Mouse (Mus musculus): ENCODE results near the gene Fam222a.
A peak's percentile ranks its signal among the peaks of the same experiment; 100 is the strongest.

Fam222a gene

DNA sequence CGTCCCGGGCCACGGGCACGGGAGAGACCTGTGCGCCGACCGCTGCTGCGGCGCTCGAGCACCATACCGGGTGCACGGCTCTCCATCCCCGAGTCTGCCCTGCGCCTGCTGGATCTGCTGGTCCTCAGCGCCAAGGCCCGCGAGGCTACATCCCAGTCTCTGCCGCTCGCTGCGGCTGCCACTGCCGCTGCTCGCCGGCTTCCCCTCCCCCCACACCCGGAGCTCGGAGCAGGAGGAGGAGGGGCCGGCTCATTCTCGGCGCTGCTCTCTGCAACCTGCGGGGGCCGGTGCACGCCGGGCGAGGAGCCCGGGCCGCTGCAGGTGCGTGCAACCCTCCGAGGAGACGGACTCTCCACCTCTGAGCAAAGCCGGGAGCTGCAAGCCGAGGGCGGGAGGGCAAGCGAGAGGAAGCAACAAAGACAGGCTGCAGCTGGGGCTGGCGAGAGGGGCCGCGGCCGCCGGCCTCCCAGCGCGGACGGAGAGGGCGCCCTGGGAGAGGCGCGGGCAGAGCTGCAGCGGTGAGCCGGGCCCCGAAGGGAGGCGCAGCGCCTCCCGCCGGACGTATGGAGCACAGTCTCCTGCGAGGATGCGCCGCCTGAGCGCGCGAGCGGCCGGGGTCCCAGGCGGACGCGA, at the start of gene Fam222a:
Gene Fam222a, plus strand, starts transcription at position 452 of the 633 bp plus-strand sequence.
- peak; percentile 85 for DNase-seq (ENCODE audit: low spot score)

- DNase-seq (ENCODE audit: low spot score) = no peak
Observed at GRCm38 (mm10) chr5:114528355-114528754, 39.5 kb upstream of the Fam222a start.

DNA sequence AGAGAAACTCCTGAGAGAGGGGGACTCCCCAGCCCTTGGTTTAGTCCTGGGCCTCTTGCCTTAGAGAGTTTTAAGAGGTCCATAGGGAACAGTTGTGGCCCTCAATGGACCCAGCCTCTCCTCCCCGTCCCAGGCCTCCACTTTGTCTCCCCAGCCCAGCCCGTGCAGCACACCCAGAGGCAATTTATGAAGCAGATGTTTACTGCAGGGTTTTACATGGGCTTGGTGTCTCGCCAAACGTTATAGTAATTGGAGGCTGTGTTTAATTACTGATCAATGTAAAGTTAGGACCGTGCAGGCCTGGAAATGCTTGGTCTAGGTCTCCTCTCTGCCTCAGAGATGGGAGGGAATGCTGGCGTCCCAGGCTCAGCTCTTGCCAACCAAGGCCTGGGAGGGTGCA, 37.5 kb upstream of the Fam222a start:
- no peak for DNase-seq (ENCODE audit: low spot score)

DNA sequence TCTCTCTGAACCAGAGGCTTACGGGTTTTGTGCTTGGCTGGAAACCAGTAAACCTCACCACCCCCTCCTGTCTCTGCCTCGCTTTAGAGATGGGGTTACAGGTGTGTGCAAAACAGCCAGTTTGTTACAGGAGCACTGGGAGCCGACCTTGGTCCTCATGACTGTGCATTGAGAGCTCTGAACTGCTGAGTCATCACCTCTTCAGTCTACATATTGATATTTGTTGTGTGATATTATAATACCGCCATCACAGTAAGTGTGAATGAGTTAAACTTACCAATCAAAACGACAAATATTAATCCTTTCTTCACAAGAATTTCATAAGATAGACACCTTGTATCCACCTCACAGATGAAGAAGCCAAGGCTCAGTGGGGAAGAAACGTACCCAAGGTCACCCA, 35.8 kb upstream of the Fam222a start:
- DNase-seq (ENCODE audit: low spot score) = no peak

GRCm38 (mm10) chr5:114537308-114538020, 30.4 kb upstream of the Fam222a start:
- DNase-seq (ENCODE audit: low spot score) = peak; percentile 82

- no peak for DNase-seq (ENCODE audit: low spot score)
Observed at GRCm38 (mm10) chr5:114538021-114538405, 29.8 kb upstream of the Fam222a start.

DNA sequence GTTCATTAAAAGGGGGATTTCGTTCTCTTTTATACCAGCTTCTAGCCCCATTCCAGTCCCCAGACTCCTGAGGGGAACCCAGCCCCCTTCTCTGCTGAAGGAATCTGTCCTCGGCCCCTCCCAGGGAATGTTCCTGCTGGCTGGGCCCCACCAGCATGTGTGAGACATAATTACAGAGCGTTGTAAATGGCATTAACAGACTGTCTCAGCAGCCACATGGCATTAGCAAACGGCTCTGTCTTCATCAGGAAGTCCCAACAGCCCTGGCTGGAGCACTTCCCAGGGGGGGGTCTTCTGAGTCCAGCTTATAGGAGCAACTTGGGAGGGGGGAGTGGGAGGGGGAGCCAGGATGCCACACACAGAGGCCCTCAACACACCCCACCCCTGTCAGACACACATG, 29.1 kb upstream of the Fam222a start:
- DNase-seq (ENCODE audit: low spot score) = peak; percentile 72

DNA sequence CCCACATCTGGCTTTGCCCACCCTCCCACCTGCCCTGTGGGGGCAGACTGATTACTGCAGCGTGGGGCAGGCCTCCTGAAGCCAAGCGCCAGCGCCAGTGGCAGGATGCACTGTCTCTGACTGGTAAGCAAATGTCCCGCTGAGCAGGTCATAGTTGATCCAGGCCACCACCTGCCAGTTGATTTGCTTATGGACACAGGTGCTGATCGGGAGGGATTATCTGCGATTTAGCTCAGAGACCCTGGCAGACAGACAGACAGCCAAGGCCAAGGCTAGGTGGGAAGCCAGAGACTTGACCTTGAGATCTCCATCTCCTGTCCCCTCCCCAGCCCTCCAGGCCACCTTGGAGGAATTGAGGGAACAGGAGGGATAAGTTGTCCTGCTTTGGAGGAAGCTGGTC, 28.1 kb upstream of the Fam222a start:
- no peak for DNase-seq (ENCODE audit: low spot score)

DNA sequence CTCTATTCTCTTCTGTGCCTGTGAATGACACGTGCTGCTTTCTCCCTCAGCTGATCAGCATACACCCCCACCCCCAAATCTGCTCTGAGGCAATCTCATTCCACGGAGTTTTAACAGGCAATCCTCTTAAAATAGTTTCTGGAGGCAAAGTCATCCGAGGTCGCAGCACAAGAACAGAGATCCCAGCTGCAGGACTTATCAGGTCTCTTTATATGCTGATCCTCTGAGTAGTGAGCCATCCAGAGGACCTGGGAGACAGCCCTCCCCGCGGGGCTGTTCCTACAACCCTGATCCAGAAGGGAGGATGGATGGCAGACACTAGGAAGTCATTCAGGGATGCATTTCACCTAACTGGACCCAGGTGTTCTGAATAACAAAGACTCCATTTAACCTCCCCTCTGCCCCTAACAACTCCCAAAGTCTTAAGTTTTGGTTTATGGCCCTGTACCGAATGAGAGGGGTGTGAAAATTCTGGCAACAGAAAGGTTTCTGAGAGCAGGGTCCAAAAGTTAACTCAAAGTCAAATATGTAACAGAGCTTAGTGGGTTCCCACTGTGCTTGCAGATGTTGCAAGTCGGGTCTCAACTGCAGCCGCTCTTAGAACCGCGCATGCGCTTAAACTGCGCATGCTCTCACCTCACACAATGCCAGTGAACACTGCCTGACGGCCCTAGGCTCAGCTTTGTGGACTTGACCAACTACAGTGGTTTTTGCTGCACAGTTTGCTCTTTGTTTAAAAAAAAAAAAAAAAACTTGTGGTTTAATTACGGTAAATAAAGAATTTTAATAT, 26.0 kb upstream of the Fam222a start:
- DNase-seq (ENCODE audit: low spot score) = no peak

GRCm38 (mm10) chr5:114543656-114544055, 24.2 kb upstream of the Fam222a start:
- DNase-seq (ENCODE audit: low spot score) = no peak

DNA sequence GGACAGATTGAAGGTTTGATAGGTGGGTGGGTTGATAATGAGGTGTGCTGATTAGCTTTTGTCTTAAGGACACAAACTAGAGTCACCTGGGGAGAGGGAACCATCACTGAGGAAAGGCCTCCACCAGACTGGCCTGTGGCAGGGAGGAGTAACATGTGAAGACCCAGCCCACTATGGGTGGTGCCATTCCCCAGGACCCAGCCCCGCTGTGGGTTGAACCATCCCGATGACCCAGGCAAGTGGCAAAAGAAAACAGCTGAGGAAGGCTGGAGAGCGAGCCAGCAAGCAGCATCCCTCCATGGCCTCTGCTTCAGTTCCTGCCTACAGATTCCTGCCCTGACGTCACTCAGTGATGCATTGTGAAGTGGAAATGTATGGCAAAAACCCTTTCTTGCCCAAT, 23.6 kb upstream of the Fam222a start:
- DNase-seq (ENCODE audit: low spot score) = no peak

DNA sequence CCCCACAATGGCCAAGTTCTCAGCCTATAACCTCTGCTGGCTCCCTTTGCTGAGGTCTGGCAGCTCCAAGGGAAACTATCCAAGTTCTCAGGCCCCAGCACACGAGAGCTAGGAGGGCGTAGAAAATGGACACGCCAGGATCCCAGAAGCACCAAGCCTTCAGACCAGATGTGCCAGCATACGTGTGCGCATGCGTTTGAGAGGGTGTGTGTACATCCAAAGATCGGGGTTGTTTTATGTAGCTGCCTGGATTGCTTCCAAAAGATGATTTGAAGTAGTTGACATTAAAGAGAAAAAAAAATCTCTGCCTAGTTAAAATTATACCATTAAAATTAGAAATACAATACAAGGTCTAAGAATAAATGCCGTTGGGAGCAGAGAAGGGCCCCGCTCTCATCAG, 22.7 kb upstream of the Fam222a start:
- no peak for DNase-seq (ENCODE audit: low spot score)

- DNase-seq (ENCODE audit: low spot score) = no peak
Observed at GRCm38 (mm10) chr5:114548976-114549375, 18.8 kb upstream of the Fam222a start.

GRCm38 (mm10) chr5:114549770-114550169, 18.0 kb upstream of the Fam222a start:
- DNase-seq (ENCODE audit: low spot score) = no peak

DNA sequence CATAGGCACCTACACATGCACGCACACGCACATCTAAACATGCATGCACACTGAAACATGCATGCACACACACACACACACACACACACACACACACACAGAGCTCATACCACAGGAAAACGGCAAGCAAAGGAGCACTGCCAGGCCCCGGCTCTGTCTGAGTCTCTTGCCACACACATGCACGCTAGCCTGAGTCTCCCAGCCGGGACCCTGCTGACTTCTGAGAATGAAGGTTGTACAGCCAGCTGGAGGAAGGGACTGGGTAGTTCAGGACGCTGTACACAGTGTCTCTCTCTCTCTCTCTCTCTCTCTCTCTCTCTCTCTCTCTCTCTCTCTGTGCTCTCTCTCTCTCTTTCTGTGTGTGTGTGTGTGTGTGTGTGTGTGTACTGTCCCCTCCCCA, 17.4 kb upstream of the Fam222a start:
- DNase-seq (ENCODE audit: low spot score) = no peak

DNA sequence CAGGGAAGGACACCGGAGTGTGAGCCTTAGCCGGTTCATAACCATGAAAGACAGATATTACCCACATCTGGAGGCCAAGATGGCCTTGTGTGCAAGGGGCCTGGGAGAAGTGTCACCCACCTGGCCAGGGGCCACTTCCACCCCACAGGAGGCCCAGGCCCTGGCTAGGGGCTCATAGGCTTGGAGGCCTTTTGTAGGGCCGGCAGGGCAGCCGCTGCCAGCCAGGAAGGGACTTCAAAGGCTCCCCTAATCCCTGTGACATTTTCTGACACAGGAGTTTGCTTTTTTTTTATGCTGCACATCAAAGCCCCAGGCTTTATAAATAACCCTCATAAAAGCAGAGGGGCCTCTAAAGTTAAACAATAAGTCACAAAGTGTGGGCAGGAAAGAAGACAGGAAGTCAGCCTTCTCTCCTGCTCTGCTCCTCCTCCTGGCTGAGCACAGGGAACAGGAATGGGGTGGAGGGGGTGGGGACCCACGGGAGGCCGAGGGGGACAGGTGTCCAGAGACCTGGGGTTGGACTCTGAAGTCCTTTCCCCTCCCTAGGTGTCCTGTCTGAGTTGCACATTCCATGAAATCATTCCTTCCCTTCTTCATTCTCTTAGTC, 16.8 kb upstream of the Fam222a start:
- DNase-seq (ENCODE audit: low spot score) = no peak

DNA sequence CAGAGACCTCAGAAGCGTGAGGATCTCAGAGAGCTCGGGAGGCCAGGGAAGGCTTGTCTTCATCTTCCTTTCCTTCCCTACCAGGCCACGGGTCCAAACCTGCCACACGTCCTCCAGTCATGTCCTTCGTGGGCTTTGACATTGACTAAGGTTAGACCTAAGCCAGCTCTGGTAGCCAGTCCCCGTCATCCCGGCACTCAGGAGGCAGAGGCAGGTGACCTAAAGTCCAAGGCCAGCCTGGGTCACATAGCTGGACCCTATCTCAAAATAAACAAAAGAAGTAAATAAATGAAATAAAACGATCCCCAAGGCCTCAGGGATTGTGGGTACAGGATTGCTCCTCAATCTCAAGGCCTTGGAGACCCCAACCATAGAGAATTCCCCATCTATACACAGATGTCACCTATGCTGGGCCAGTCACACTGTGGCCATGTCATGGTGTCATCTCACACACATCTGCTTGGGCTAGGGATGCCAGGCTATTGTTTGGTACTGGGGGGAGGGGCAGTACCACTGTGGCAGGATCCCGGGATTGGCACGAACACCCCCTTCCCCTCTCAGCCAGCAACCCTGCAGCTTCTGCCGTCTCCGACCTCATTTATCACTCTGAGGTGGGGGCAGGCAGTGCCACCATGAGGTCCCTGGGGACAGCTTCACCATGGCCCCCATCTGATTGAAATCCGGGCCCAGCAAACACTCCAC, 15.2 kb upstream of the Fam222a start:
- no peak for DNase-seq (ENCODE audit: low spot score)

DNA sequence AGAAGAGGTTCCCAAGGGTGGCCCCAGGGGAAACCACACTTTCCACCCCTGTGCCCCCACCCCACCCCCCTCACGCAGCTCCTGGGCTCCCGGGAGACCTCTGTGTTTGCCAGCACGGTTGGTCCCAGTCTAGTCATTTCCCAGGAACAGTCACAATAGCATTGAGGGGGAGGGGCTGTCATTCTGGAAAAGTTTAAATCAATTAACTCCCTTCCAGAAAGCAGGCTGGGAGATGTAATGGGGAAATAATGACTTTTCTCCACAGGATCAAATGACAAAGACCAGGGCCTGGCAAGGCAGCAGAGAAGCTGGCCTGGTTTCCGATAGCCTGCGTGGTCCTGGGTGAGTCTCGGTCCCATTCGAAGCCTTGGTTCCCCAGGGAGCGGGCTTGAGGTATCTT, 14.1 kb upstream of the Fam222a start:
- DNase-seq (ENCODE audit: low spot score) = peak; percentile 23

DNA sequence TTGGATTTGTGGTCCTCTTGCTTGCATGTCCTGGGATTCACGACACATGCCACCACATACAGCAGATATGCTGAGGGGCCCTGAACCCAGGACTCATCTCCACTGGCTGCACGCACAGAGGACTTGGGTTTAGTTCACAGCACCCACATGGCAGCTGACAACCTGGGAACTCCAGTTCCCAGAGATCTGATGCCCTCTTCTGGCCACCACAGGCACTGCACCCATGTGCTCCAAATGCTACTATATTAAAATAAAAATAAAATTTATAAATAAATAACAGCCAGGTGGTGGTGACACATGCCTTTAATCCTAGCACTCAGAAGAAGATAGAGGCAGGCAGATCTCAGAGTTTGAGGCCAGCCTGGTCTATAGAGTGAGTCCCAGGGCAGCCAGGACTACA, 12.4 kb upstream of the Fam222a start:
- DNase-seq (ENCODE audit: low spot score) = no peak

DNA sequence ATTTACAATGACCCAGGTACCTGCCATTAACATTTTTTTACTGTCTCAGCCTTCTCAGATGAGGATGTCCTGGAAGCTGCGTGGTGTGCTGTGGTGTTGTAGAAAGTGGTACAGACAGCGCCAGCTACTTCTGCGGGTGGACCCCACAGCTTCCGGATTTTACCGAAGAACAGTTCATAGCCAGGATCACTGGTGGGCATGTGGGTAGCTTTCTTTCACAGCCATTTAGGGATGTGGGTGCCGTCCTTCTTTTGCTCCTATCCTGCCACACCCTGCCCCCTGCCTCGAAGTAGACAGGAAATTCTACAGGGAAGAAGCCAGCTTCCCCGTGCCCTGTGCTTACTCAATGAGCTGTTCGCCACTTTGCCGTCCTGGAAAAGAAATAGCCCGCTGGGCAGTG, 11.7 kb upstream of the Fam222a start:
- no peak for DNase-seq (ENCODE audit: low spot score)

- no peak for DNase-seq (ENCODE audit: low spot score)
Observed at GRCm38 (mm10) chr5:114557765-114558731, 9.8 kb upstream of the Fam222a start.

Measured in retina, embryonic 14.5 days (tissue).